In the genomic region with DNA sequence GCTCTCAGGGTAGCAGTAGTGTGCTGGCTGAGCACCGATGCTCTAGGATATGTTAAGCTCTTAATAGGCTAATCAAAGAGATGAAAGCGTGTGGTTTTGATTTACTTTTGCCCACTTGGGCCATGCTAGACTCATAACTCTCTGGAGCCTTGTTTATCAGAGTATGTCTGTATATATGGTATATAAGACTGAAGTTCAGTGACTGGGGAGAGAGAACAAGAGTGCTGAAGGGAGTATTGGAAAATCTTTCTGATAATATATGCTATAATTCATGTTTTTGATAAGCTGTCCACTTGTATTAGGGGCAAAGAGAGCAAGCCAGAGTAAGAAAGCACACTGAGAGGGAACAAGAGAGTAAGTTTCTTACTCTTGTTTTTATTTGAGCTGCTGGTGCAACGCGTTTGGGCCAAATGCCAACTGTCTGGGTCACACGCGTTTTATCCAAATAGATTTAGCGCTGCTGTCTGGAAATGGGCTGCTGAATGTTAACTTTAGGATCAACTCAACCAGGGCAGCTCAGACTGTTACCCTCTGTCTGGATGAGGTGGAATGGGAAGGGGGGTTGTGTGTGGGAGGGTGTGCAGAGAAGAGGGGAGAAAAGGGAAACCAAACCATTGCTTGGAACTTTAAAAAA, we compare ENCODE assay signal across 8 mouse cellular contexts. TPM values are rescaled to one million over a fixed set of nuclear protein-coding genes. Genes with fewer than 3 reads are reported as not detected.
A peak's percentile ranks its signal among the peaks of the same experiment; 100 is the strongest.
DNase-seq lines count a peak whose midpoint lies in the region; ATAC-seq and TF ChIP-seq lines count a peak whose summit lies in the region.

No protein-coding gene starts in this region.

- H3K27me3 ChIP-seq in C2C12 (ENCODE audit: control insufficient read depth, insufficient read depth, insufficient read length) (no peaks in the 10 kb centered on the region), myocyte (ENCODE audit: control insufficient read depth, insufficient read depth, insufficient read length) (no peaks in the 10 kb centered on the region)
- H3K27me3 ChIP-seq in embryonic facial prominence, embryonic 12.5 days = no peaks in the 10 kb centered on the region
- no peaks in the 10 kb centered on the region for H3K27me3 ChIP-seq in kidney, adult 2 months (replicated peaks; ENCODE audit: control insufficient read depth, insufficient read depth, low read length)
- no peaks in the 10 kb centered on the region for H3K27me3 ChIP-seq in liver, embryonic 13.5 days

- H3K4me2 ChIP-seq in embryonic facial prominence, embryonic 12.5 days (replicated peaks) = peak overlapping the region; percentile 65
- peak overlapping the region; percentile 85 for H3K4me2 ChIP-seq in liver, embryonic 13.5 days
- H3K4me2 ChIP-seq in myocyte (ENCODE audit: low read depth) = peak overlapping the region; percentile 68

- peaks cover 4% of the 10 kb centered on the region for H3K4me1 ChIP-seq in embryonic facial prominence, embryonic 12.5 days
- no peaks in the 10 kb centered on the region; the same call in 1 of the 2 replicates for H3K4me1 ChIP-seq in kidney, adult 2 months (ENCODE audit: control insufficient read depth, insufficient read depth, low read length)
- peaks cover 20% of the 10 kb centered on the region for H3K4me1 ChIP-seq in liver, embryonic 13.5 days (replicated peaks)

- peak overlapping the region; percentile 70 for H3ac ChIP-seq in C2C12 (ENCODE audit: control insufficient read depth, insufficient read length, low read depth)
- no peak overlapping the region for H3ac ChIP-seq in myocyte (ENCODE audit: control insufficient read depth, insufficient read length)

- H3K9ac ChIP-seq in embryonic facial prominence, embryonic 12.5 days = peak overlapping the region; percentile 48; the same call in 1 of the 2 replicates
- peak overlapping the region; percentile 73; the same call in 1 of the 2 replicates for H3K9ac ChIP-seq in liver, embryonic 13.5 days

- H3K4me3 ChIP-seq in C2C12 (ENCODE audit: insufficient read depth, poor library complexity, severe bottlenecking) = peak overlapping the region; percentile 44
- peak overlapping the region; percentile 46 for H3K4me3 ChIP-seq in embryonic facial prominence, embryonic 12.5 days
- peak overlapping the region; percentile 67 for H3K4me3 ChIP-seq in kidney, adult 2 months (ENCODE audit: insufficient read depth, low read depth, low read length)
- peak overlapping the region; percentile 72 for H3K4me3 ChIP-seq in liver, embryonic 13.5 days (replicated peaks)
- peak overlapping the region; percentile 56 for H3K4me3 ChIP-seq in myocyte

- 1% methylated on average over 7 of the region's 7 CpGs for WGBS in embryonic facial prominence, embryonic 12.5 days
- under 1% methylated on average over 7 of the region's 7 CpGs for WGBS in kidney, adult 2 months
- WGBS in liver, embryonic 13.5 days (ENCODE audit: insufficient replicate concordance) = 3% methylated on average over 7 of the region's 7 CpGs

- H3K9me3 ChIP-seq in embryonic facial prominence, embryonic 12.5 days = no peaks in the 10 kb centered on the region
- H3K9me3 ChIP-seq in liver, embryonic 13.5 days (replicated peaks) = no peaks in the 10 kb centered on the region

- H3K79me2 ChIP-seq in C2C12 (ENCODE audit: control insufficient read depth, insufficient read depth) (peaks cover 54% of the 10 kb centered on the region), myocyte (ENCODE audit: control insufficient read depth, insufficient read depth) (peaks cover 53% of the 10 kb centered on the region)

- H3K27ac ChIP-seq in embryonic facial prominence, embryonic 12.5 days = peak overlapping the region; percentile 88
- peak overlapping the region; percentile 67 for H3K27ac ChIP-seq in kidney, adult 2 months (ENCODE audit: insufficient read depth, low read depth, low read length)
- no peak overlapping the region for H3K27ac ChIP-seq in liver, embryonic 13.5 days

- no peak for TF ChIP-seq POLR2A in kidney, adult 2 months (IDR thresholded peaks at IDR 0.05; ENCODE audit: low read depth, low read length)
- TF ChIP-seq POLR2A in myocyte (IDR thresholded peaks at IDR 0.05; ENCODE audit: insufficient read length, low read depth) = no peak

- no peaks in the 10 kb centered on the region for H3K36me3 ChIP-seq in C2C12 (ENCODE audit: control insufficient read depth, insufficient read depth)
- H3K36me3 ChIP-seq in embryonic facial prominence, embryonic 12.5 days = no peaks in the 10 kb centered on the region
- H3K36me3 ChIP-seq in kidney, adult 2 months (ENCODE audit: control insufficient read depth, insufficient read depth, low read length) = no peaks in the 10 kb centered on the region
- no peaks in the 10 kb centered on the region for H3K36me3 ChIP-seq in liver, embryonic 13.5 days
- no peaks in the 10 kb centered on the region for H3K36me3 ChIP-seq in myocyte (ENCODE audit: control insufficient read depth, insufficient read depth)

- ATAC-seq in embryonic facial prominence, embryonic 12.5 days (ENCODE audit: insufficient number of reproducible peaks, insufficient read depth, low FRiP score, low TSS enrichment) = peak; percentile 85
- 0 out of 2 replicates have a peak, but pooled peaks have one; percentile 20 for ATAC-seq in liver, embryonic 13.5 days (ENCODE audit: low read depth)

- TF ChIP-seq CTCF in C2C12 (IDR thresholded peaks at IDR 0.05; ENCODE audit: control insufficient read depth, insufficient read depth, insufficient read length) = no peak
- TF ChIP-seq CTCF in kidney, adult 2 months (conservative IDR thresholded peaks at IDR 0.05; ENCODE audit: insufficient read depth, insufficient read length, low read depth, low read length) = no peak

- H3K79me3 ChIP-seq in C2C12 (ENCODE audit: low read depth) = peaks cover 32% of the 10 kb centered on the region

- DNase-seq in adrenal gland, postnatal 25 days = peak; percentile 82
- DNase-seq in heart, adult 9 months (ENCODE audit: low spot score in 2 of 2) = peak; percentile 41 to 75
- peak; percentile 84 for DNase-seq in kidney, adult 2 months
- no peak for DNase-seq in liver, embryonic 13.5 days
- DNase-seq in urinary bladder, adult 18-20 months (ENCODE audit: low spot score in 2 of 2) = peak; percentile 55 to 59

TF ChIP-seq in C2C12, 6 proteins besides CTCF, POLR2A, EP300 and RAD21:
- TF ChIP-seq CEBPB (IDR thresholded peaks at IDR 0.05; ENCODE audit: low read depth) (no peak), MYOD1 (IDR thresholded peaks at IDR 0.05; ENCODE audit: control insufficient read depth, insufficient read length, low read depth) (no peak), MYOG (IDR thresholded peaks at IDR 0.05; ENCODE audit: control insufficient read depth, extremely low read depth, insufficient read length) (no peak), MAX (IDR thresholded peaks at IDR 0.05) (no peak), FOSL1 (IDR thresholded peaks at IDR 0.05; ENCODE audit: insufficient read depth, low read length, poor library complexity, severe bottlenecking) (no peak), USF1 (IDR thresholded peaks at IDR 0.05; ENCODE audit: low read depth) (no peak)
TF ChIP-seq in C2C12: peak in this region for 0.

TF ChIP-seq in myocyte, 11 proteins besides CTCF, POLR2A, EP300 and RAD21:
- no peak for TF ChIP-seq MYOD1 (IDR thresholded peaks at IDR 0.05; ENCODE audit: control insufficient read depth in 1 of 3, insufficient read length in 2 of 3, low read depth in 2 of 3)
- TF ChIP-seq POLR2AphosphoS2 (IDR thresholded peaks at IDR 0.05; ENCODE audit: insufficient read length, low read depth) = no peak
- TF ChIP-seq USF1 (IDR thresholded peaks at IDR 0.05; ENCODE audit: low read depth) = no peak
- no peak for TF ChIP-seq MAX (IDR thresholded peaks at IDR 0.05; ENCODE audit: low read depth)
- no peak for TF ChIP-seq E2F4 (IDR thresholded peaks at IDR 0.05; ENCODE audit: insufficient read depth)
- TF ChIP-seq TCF3 (IDR thresholded peaks at IDR 0.05; ENCODE audit: insufficient read length, low read depth) = no peak
- TF ChIP-seq MYOG (IDR thresholded peaks at IDR 0.05; ENCODE audit: control insufficient read depth in 1 of 3, insufficient read depth in 1 of 3, insufficient read length in 2 of 3, low read depth in 2 of 3) = no peak
- TF ChIP-seq CEBPB (IDR thresholded peaks at IDR 0.05; ENCODE audit: insufficient read depth, poor library complexity, severe bottlenecking) = no peak
- TF ChIP-seq REST (IDR thresholded peaks at IDR 0.05; ENCODE audit: insufficient read depth, insufficient read length) = no peak
- no peak for TF ChIP-seq TCF12 (IDR thresholded peaks at IDR 0.05; ENCODE audit: insufficient read depth, poor library complexity, severe bottlenecking)
- no peak for TF ChIP-seq SRF (IDR thresholded peaks at IDR 0.05; ENCODE audit: control insufficient read depth, insufficient read length, low read depth)

RNA-seq across cellular contexts. Expression of a gene that starts 0.7 kb away (rescaled TPM):
- polyA plus RNA-seq in C2C12 (2012; fragmentation: generic; extraction: Trizol) (1.3 TPM), myocyte (2012; fragmentation: generic; extraction: Trizol) (2.0 TPM)
- 3.8 and 4.2 TPM in 2 replicates for total RNA-seq in adrenal gland, postnatal 25 days (2021)
- polyA plus RNA-seq in embryonic facial prominence, embryonic 12.5 days (2016; fragmentation: Nextera tagmentation; extraction: Ambion mirVana) = 5.1 and 5.4 TPM in 2 replicates
- 1.7 and 1.8 TPM in 2 replicates for polyA plus RNA-seq in kidney, adult 2 months (2012; rRNA removed)
- polyA plus RNA-seq in liver, embryonic 13.5 days (2015; fragmentation: Nextera tagmentation; extraction: Ambion mirVana) = 0.09 TPM in 2 replicates

RNA-seq across cellular contexts. Expression of a gene that starts 59.7 kb away (rescaled TPM):
- polyA plus RNA-seq in C2C12 (2012; fragmentation: generic; extraction: Trizol) (6.0 TPM), myocyte (2012; fragmentation: generic; extraction: Trizol) (2.7 TPM)
- 17.3 and 17.8 TPM in 2 replicates for total RNA-seq in adrenal gland, postnatal 25 days (2021)
- 15.8 and 17.1 TPM in 2 replicates for polyA plus RNA-seq in embryonic facial prominence, embryonic 12.5 days (2016; fragmentation: Nextera tagmentation; extraction: Ambion mirVana)
- 1.4 and 2.0 TPM in 2 replicates for polyA plus RNA-seq in kidney, adult 2 months (2012; rRNA removed)
- 10.7 and 12.4 TPM in 2 replicates for polyA plus RNA-seq in liver, embryonic 13.5 days (2015; fragmentation: Nextera tagmentation; extraction: Ambion mirVana)

RNA-seq across cellular contexts. Expression of a gene that starts 59.9 kb away (rescaled TPM):
- polyA plus RNA-seq in C2C12 (2012; fragmentation: generic; extraction: Trizol) (12.6 TPM), myocyte (2012; fragmentation: generic; extraction: Trizol) (4.0 TPM)
- 3.3 and 7.1 TPM in 2 replicates for total RNA-seq in adrenal gland, postnatal 25 days (2021)
- 71.5 and 73.9 TPM in 2 replicates for polyA plus RNA-seq in embryonic facial prominence, embryonic 12.5 days (2016; fragmentation: Nextera tagmentation; extraction: Ambion mirVana)
- polyA plus RNA-seq in kidney, adult 2 months (2012; rRNA removed) = 0.16 and 0.17 TPM in 2 replicates
- 87.2 and 104 TPM in 2 replicates for polyA plus RNA-seq in liver, embryonic 13.5 days (2015; fragmentation: Nextera tagmentation; extraction: Ambion mirVana)
